ENCODE assay signal across 9 mouse cellular contexts in genomic region chr10:122553124-122553822, GRCm38 (mm10).
DNase-seq lines count a peak whose midpoint lies in the region; ATAC-seq and TF ChIP-seq lines count a peak whose summit lies in the region.
"Had no signal": no experiment of that assay in that cellular context is flagged by ENCODE, and none has a peak within 500 bp of the region (broad histone marks: within the 10 kb centered on the region; RNA-seq: fewer than 3 reads in every experiment).

No protein-coding gene starts in this region.

- no peaks in the 10 kb centered on the region for H3K27me3 ChIP-seq in spleen, adult 2 months (ENCODE audit: control insufficient read depth, insufficient read depth, low read length)
- no peaks in the 10 kb centered on the region for H3K27me3 ChIP-seq in forebrain, embryonic 15.5 days
- H3K27me3 ChIP-seq in liver, embryonic 13.5 days: no peaks in the 10 kb centered on the region
- no peaks in the 10 kb centered on the region for H3K27me3 ChIP-seq in neural tube, embryonic 11.5 days (ENCODE audit: control insufficient read depth, insufficient read depth, low read length)
- H3K27me3 ChIP-seq: limb, embryonic 15.5 days had no signal

- no peaks in the 10 kb centered on the region for H3K36me3 ChIP-seq in spleen, adult 2 months (ENCODE audit: control insufficient read depth, insufficient read depth, low read length)
- no peaks in the 10 kb centered on the region for H3K36me3 ChIP-seq in forebrain, embryonic 15.5 days
- no peaks in the 10 kb centered on the region for H3K36me3 ChIP-seq in liver, embryonic 13.5 days
- no peaks in the 10 kb centered on the region for H3K36me3 ChIP-seq in neural tube, embryonic 11.5 days (ENCODE audit: control insufficient read depth, insufficient read depth, low read length)
- H3K36me3 ChIP-seq: limb, embryonic 15.5 days had no signal

- 69% methylated on average over 2 of the region's 2 CpGs for WGBS in spleen, adult 2 months
- 50% methylated on average over 2 of the region's 2 CpGs for WGBS in forebrain, embryonic 15.5 days
- 61% methylated on average over 2 of the region's 2 CpGs for WGBS in liver, embryonic 13.5 days (ENCODE audit: insufficient replicate concordance)
- WGBS in neural tube, embryonic 11.5 days: 59% methylated on average over 2 of the region's 2 CpGs

- peak; percentile 81 for ATAC-seq in forebrain, embryonic 15.5 days (replicated peaks)
- ATAC-seq in liver, embryonic 13.5 days (ENCODE audit: low read depth): no peak
- ATAC-seq in neural tube, embryonic 11.5 days (ENCODE audit: insufficient read depth, low FRiP score, low TSS enrichment): peak; percentile 74

- TF ChIP-seq CTCF in spleen, adult 2 months (IDR thresholded peaks at IDR 0.05; ENCODE audit: extremely low read depth, insufficient read depth, insufficient read length, insufficient replicate concordance): peak; percentile 28; the same call in 1 of the 2 replicates

- H3K9ac ChIP-seq in forebrain, embryonic 15.5 days (replicated peaks): no peak overlapping the region
- no peak overlapping the region for H3K9ac ChIP-seq in liver, embryonic 13.5 days
- no peak overlapping the region for H3K9ac ChIP-seq in neural tube, embryonic 11.5 days (ENCODE audit: low read length)
- H3K9ac ChIP-seq: limb, embryonic 15.5 days had no signal

- no peaks in the 10 kb centered on the region for H3K4me1 ChIP-seq in spleen, adult 2 months (ENCODE audit: control insufficient read depth, insufficient read depth, insufficient read length)
- H3K4me1 ChIP-seq in forebrain, embryonic 15.5 days: no peaks in the 10 kb centered on the region
- no peaks in the 10 kb centered on the region for H3K4me1 ChIP-seq in liver, embryonic 13.5 days (replicated peaks)
- H3K4me1 ChIP-seq in neural tube, embryonic 11.5 days (ENCODE audit: control insufficient read depth, insufficient read depth, low read length): no peaks in the 10 kb centered on the region
- H3K4me1 ChIP-seq: limb, embryonic 15.5 days had no signal

- TF ChIP-seq POLR2A in spleen, adult 2 months (IDR thresholded peaks at IDR 0.05; ENCODE audit: low read depth, low read length): no peak

- H3K9me3 ChIP-seq in forebrain, embryonic 15.5 days: no peaks in the 10 kb centered on the region
- H3K9me3 ChIP-seq in liver, embryonic 13.5 days (replicated peaks): no peaks in the 10 kb centered on the region
- no peaks in the 10 kb centered on the region for H3K9me3 ChIP-seq in neural tube, embryonic 11.5 days (ENCODE audit: control insufficient read depth, low read length)
- H3K9me3 ChIP-seq: limb, embryonic 15.5 days had no signal

- no peak overlapping the region for H3K4me3 ChIP-seq in spleen, adult 2 months (ENCODE audit: extremely low read depth, insufficient read depth, insufficient read length)
- H3K4me3 ChIP-seq in forebrain, embryonic 15.5 days: no peak overlapping the region
- H3K4me3 ChIP-seq in liver, embryonic 13.5 days (replicated peaks): no peak overlapping the region
- H3K4me3 ChIP-seq in neural tube, embryonic 11.5 days (ENCODE audit: low read depth, low read length): no peak overlapping the region
- H3K4me3 ChIP-seq: limb, embryonic 15.5 days had no signal

- no peak overlapping the region for H3K27ac ChIP-seq in spleen, adult 2 months (ENCODE audit: insufficient read depth, low read length)
- H3K27ac ChIP-seq in forebrain, embryonic 15.5 days (replicated peaks): no peak overlapping the region
- no peak overlapping the region for H3K27ac ChIP-seq in liver, embryonic 13.5 days
- no peak overlapping the region for H3K27ac ChIP-seq in neural tube, embryonic 11.5 days (ENCODE audit: low read depth, low read length)
- H3K27ac ChIP-seq: limb, embryonic 15.5 days had no signal

- H3K4me2 ChIP-seq in forebrain, embryonic 15.5 days (replicated peaks): no peak overlapping the region
- H3K4me2 ChIP-seq in liver, embryonic 13.5 days: no peak overlapping the region
- no peak overlapping the region for H3K4me2 ChIP-seq in neural tube, embryonic 11.5 days (ENCODE audit: low read depth)
- H3K4me2 ChIP-seq: limb, embryonic 15.5 days had no signal

- peak in 1 of 2 experiments; percentile 17 for DNase-seq in spleen, adult 2 months (ENCODE audit: low read depth in 1 of 2, low spot score in 2 of 2)
- no peak for DNase-seq in spleen, adult 12 weeks (ENCODE audit: low spot score)
- peak; percentile 15 for DNase-seq in cerebellum, adult 11-12 months
- DNase-seq in kidney, adult 18-20 months: peak; percentile 27
- DNase-seq in liver, embryonic 13.5 days: peak; percentile 4
- DNase-seq in neural tube, embryonic 11.5 days (ENCODE audit: low spot score): peak; percentile 65
- DNase-seq in thymus, postnatal 4 days: peak; percentile 71
